Mouse (Mus musculus): ENCODE measurements around the gene Apol8. TPM values are rescaled to one million over a fixed set of nuclear protein-coding genes. Genes with fewer than 3 reads are reported as not detected.

The Apol8 gene
- polyA plus RNA-seq, 1 experiment from 2014 or later: not detected

DNA sequence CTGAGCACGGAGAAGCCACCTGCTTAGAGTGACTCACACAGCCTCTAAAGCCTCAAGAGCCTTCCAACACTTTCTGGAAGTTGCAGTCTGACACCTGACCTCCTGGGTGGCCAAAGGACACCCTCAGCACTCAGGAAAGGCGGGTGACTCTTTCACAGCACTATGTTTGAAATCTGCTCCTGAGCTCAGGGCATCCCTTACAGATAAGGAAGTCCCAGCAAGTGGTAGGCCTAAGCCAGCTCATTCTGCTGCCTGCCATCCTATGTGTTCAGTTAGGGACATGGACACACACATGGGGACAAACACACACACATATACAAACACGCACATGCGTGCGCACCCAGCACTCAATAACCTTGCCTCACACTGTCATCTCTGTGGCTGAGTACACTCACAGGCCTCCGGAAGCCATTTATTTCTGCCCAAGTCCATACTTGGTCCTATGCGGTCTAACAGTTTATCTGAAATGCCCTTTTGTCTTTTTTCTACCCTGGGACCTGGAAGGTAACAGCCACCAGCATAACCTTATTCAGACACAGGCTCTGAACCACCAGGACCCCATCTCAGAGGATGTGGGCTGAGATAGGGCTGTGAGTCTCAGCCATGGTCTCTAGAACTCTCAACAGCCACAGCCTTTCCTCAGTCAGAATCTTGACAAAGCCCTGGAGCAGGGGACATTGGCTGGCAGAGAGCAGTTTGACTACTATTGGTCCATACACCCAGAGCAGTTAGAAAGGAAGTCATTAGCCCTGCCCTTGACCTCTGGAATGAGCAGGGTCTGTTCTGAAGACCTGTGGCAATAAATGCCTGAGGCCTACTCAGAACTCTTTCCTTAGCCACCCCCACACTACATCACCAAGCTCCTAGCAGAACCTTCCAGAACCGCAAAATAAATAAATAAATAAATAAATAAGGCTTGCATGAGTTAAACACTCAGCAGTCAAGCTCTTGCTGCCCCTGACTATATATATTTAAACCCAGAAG lies 43.0 kb upstream of the Apol8 start:
- Histone ChIP-seq H3K4me3 (ENCODE audit: low read depth, low read length) (no peak overlapping the region), H3K9me3 (ENCODE audit: control insufficient read depth, low read length) (no peaks in the 10 kb centered on the region), H3K4me1 (replicated peaks; ENCODE audit: control insufficient read depth, insufficient read depth, low read length) (peaks cover 45% of the 10 kb centered on the region), H3K9ac (ENCODE audit: low read length) (peak overlapping the region; percentile 23; the same call in 1 of the 2 replicates), H3K4me2 (ENCODE audit: low read length) (no peak overlapping the region), H3K36me3 (ENCODE audit: control insufficient read depth, insufficient read depth, low read length) (peaks cover 64% of the 10 kb centered on the region), H3K27ac (ENCODE audit: low read depth) (peak overlapping the region; percentile 96), H3K27me3 (replicated peaks; ENCODE audit: control insufficient read depth, insufficient read depth, low read length) (no peaks in the 10 kb centered on the region)
- DNase-seq (ENCODE audit: low spot score): no peak
- WGBS: 76% methylated on average over 8 of the region's 8 CpGs
- no peak for ATAC-seq (replicated peaks; ENCODE audit: low FRiP score, low TSS enrichment, low read depth)

DNA sequence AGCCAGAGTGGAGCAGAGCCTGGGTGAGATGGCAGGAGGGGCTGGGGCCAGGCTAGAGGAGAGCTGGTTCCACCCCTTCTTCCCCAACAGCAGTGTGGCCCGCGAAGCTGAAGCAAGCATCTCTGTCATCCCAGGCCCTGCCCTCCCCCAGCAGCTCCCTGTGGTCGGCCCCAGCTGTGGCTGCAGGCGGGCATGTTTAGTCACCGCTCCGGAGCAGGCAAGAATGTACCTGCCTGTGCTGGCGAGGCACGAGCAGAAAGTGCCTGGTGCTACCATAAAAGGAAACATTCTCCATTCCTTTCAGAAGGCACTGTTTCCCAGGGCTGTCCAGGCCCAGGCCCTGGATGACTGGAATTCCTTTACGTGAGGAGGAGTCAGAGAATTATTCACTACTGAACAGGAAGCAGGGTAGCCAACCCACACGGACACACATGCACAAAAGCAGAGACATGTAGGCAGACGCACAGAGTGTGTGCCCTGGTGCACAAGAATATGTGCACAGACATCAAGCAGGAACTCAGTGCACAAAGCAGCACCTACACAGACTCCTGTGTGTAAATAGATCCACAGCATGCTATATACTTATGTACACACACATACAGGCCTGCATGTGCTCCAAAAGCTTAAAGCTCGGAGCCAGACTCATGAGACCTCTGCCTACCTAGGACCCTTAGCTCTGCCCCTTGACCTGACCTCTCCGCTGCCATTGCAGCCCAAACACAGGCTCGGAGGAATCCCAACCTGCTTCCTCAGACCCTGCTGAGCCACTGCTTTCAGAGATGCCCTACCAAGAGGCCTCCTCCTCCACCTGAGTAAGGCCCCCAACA lies 42.1 kb upstream of the Apol8 start:
- peak; percentile 77 for DNase-seq (ENCODE audit: low spot score)
- 0 out of 2 replicates have a peak overlapping the region, but pooled peaks have one; percentile 9 for H3K4me2 ChIP-seq (ENCODE audit: low read length)
- peak overlapping the region; percentile 23 for H3K9ac ChIP-seq (ENCODE audit: low read length)
- peaks cover 66% of the 10 kb centered on the region for H3K36me3 ChIP-seq (ENCODE audit: control insufficient read depth, insufficient read depth, low read length)
- no peak overlapping the region for H3K4me3 ChIP-seq (ENCODE audit: low read depth, low read length)
- 7% methylated on average over 14 of the region's 14 CpGs for WGBS
- H3K27ac ChIP-seq (ENCODE audit: low read depth): peak overlapping the region; percentile 96
- H3K27me3 ChIP-seq (replicated peaks; ENCODE audit: control insufficient read depth, insufficient read depth, low read length): no peaks in the 10 kb centered on the region
- no peaks in the 10 kb centered on the region for H3K9me3 ChIP-seq (ENCODE audit: control insufficient read depth, low read length)
- H3K4me1 ChIP-seq (replicated peaks; ENCODE audit: control insufficient read depth, insufficient read depth, low read length): peaks cover 45% of the 10 kb centered on the region
- peak; percentile 76 for ATAC-seq (replicated peaks; ENCODE audit: low FRiP score, low TSS enrichment, low read depth)

DNA sequence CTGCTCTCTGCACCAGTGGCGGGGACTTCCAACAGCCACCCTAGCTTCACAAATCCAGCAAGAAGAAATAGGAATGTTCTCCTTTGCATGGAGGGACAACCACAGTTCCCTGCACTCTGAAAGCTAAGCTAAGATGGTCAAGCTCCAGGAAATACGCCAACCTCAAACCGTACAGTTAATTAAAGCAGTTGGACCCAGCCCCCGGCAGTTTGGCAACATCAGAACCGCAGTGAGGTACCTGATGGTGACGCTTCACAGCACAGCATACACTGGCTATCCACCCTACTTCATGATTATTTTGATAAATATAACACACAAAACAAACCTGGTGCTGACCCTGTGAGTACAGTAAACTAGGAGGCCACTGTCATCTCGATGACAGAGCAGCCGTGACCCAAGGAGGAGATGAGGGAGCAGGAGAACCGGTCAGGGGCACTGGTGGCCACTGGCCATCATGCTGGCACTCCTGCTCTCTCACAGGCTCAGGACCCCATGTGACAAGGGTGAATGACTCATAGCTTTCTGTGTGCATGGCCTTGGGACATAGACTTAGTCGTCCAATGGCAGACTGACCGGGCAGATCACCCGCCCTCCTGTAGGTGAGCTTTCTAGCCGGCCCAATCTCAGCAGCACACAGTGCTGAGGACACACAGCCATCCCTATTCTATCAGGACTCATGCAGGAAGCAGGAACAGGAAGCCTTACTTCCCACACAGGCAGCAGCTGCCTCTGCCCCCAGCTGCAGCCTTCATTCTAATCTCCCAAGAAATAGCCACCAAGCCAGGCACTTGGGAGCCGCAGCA lies 41.0 kb upstream of the Apol8 start:
- Histone ChIP-seq H3K9ac (ENCODE audit: low read length) (peak overlapping the region; percentile 11), H3K4me1 (replicated peaks; ENCODE audit: control insufficient read depth, insufficient read depth, low read length) (peaks cover 45% of the 10 kb centered on the region)
- no peak for DNase-seq (ENCODE audit: low spot score)

DNA sequence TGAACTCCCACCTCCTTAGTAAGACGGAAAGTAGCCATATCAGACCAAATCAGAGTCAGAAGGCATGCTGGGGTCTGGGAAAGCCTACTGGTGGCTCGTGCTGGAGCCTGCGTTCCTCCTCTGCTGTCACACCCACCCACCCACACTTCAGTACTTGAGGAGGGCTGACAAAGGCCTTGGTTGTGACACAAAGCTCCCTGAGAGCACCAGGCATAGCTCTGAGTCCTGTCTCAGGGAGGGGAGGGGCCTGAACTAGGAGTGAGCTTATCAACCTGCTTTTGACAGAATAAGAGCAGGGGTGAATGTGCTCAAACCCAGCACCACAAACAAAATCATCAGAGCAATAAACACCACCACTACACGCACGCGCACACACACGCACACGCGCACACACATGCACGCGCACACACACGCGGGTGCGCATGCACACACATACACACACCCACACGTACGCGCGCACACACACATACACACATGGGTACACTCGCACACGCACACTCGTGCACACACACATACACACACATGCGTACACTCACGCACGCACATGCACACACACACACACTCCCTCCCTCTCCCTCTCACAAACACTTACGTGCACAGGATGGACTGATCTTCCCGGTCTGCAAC lies 39.7 kb upstream of the Apol8 start:
- Histone ChIP-seq H3K4me2 (ENCODE audit: low read length) (no peak overlapping the region), H3K27ac (ENCODE audit: low read depth) (no peak overlapping the region), H3K4me3 (ENCODE audit: low read depth, low read length) (no peak overlapping the region), H3K27me3 (replicated peaks; ENCODE audit: control insufficient read depth, insufficient read depth, low read length) (no peaks in the 10 kb centered on the region), H3K36me3 (ENCODE audit: control insufficient read depth, insufficient read depth, low read length) (peaks cover 65% of the 10 kb centered on the region), H3K9me3 (ENCODE audit: control insufficient read depth, low read length) (no peaks in the 10 kb centered on the region), H3K4me1 (replicated peaks; ENCODE audit: control insufficient read depth, insufficient read depth, low read length) (peaks cover 41% of the 10 kb centered on the region), H3K9ac (ENCODE audit: low read length) (no peak overlapping the region)
- DNase-seq (ENCODE audit: low spot score) (no peak), ATAC-seq (replicated peaks; ENCODE audit: low FRiP score, low TSS enrichment, low read depth) (no peak)
- 95% methylated on average over 26 of the region's 26 CpGs for WGBS

More for the DNA sequence above, 41.0 kb upstream of the Apol8 start:
- Histone ChIP-seq H3K9me3 (ENCODE audit: control insufficient read depth, low read length) (no peaks in the 10 kb centered on the region), H3K27me3 (replicated peaks; ENCODE audit: control insufficient read depth, insufficient read depth, low read length) (no peaks in the 10 kb centered on the region), H3K4me2 (ENCODE audit: low read length) (0 out of 2 replicates have a peak overlapping the region, but pooled peaks have one; percentile 9), H3K4me3 (ENCODE audit: low read depth, low read length) (no peak overlapping the region), H3K27ac (ENCODE audit: low read depth) (peak overlapping the region; percentile 96), H3K36me3 (ENCODE audit: control insufficient read depth, insufficient read depth, low read length) (peaks cover 65% of the 10 kb centered on the region)
- ATAC-seq (replicated peaks; ENCODE audit: low FRiP score, low TSS enrichment, low read depth): 0 out of 2 replicates have a peak, but pooled peaks have one; percentile 17
- 66% methylated on average over 14 of the region's 14 CpGs for WGBS

DNA sequence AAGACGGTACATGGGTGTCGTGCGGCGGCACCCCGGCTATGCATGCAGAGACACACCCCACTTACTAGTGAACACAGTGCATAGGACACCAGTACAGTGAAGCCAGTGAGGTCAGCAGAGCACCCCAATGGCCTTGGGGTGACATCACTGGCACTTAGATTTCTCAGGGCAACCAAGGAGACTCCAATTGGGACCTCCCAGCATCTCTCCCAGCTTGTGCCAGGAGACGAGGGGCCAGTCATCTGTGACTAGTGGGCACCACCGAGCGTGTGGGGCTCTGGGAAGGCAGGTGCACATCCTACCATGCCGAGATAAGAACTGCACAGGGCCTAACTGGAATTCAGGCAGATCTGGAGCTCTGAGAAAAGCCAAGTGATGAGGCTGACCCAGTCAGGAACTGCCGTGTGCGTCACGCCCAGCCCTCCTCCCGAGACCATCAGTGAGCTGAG lies 38.1 kb upstream of the Apol8 start:
- H3K27ac ChIP-seq (ENCODE audit: low read depth): no peak overlapping the region
- no peak for DNase-seq (ENCODE audit: low spot score)

DNA sequence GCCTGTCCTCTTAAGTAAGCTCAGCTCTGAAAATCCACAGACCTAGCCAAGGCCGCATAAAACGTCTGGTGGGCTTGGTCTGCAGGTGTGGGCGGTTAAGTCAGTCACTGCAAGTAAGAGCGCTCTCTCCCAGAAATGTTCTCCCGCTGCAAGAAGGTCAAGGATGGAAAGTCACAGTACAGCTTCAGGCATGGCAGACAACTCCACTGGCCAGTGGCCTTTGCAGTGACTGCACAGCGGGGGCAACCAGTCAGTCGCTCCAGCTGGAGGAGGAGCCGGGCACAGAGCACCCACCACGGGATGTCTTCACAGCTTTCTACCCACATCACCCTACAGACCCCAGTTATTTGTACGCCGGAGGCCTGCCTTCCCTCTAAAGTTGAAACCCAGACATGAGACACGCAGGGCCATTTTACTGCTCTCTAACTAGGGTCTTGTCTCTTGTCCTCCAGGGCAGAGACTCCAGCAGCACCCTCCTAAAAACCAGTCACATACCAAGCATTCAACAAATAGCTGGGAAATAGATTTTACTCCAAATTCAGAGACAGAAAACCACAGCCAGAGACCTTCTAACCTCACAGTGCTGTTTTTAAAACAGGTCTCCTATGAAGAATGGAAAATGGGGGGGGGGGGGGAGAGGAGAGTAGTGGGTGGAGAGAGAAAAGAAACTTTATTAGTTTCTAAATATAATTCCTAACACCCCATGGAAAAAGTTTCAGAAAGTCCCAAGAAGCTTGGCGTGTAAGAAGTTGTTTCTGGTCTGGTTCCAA lies 37.5 kb upstream of the Apol8 start:
- ATAC-seq (replicated peaks; ENCODE audit: low FRiP score, low TSS enrichment, low read depth): no peak
- H3K27ac ChIP-seq (ENCODE audit: low read depth): no peak overlapping the region; the same call in 1 of the 2 replicates

More for the DNA sequence above, 38.1 kb upstream of the Apol8 start:
- Histone ChIP-seq H3K4me3 (ENCODE audit: low read depth, low read length) (no peak overlapping the region), H3K9ac (ENCODE audit: low read length) (no peak overlapping the region), H3K9me3 (ENCODE audit: control insufficient read depth, low read length) (no peaks in the 10 kb centered on the region), H3K4me1 (replicated peaks; ENCODE audit: control insufficient read depth, insufficient read depth, low read length) (peaks cover 26% of the 10 kb centered on the region), H3K36me3 (ENCODE audit: control insufficient read depth, insufficient read depth, low read length) (peaks cover 74% of the 10 kb centered on the region), H3K4me2 (ENCODE audit: low read length) (no peak overlapping the region), H3K27me3 (replicated peaks; ENCODE audit: control insufficient read depth, insufficient read depth, low read length) (no peaks in the 10 kb centered on the region)
- ATAC-seq (replicated peaks; ENCODE audit: low FRiP score, low TSS enrichment, low read depth): no peak
- 89% methylated on average over 13 of the region's 13 CpGs for WGBS

DNA sequence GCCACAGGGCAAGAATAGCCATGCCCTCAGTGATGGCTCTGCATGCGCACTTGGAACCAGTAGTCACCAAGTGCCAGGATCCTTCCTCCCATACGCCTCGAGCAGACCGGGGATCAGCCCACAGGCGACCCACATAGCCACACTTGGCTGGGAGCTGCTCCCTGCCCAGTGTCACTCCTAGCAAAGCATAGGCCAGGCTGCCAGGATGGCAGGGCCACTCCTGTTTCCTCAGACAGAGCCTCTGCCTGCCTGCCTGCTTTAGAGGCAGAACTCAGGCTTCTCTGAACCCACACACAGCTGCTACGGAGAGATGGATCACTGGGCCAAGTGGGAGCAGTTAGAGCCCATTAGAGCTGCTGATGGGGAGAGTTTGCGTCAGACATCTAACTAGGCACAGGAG lies 36.8 kb upstream of the Apol8 start:
- peaks cover 13% of the 10 kb centered on the region for H3K4me1 ChIP-seq (replicated peaks; ENCODE audit: control insufficient read depth, insufficient read depth, low read length)
- no peaks in the 10 kb centered on the region for H3K27me3 ChIP-seq (replicated peaks; ENCODE audit: control insufficient read depth, insufficient read depth, low read length)
- H3K36me3 ChIP-seq (ENCODE audit: control insufficient read depth, insufficient read depth, low read length): peaks cover 88% of the 10 kb centered on the region
- H3K4me3 ChIP-seq (ENCODE audit: low read depth, low read length): no peak overlapping the region
- no peak overlapping the region for H3K9ac ChIP-seq (ENCODE audit: low read length)
- DNase-seq (ENCODE audit: low spot score) (no peak), ATAC-seq (replicated peaks; ENCODE audit: low FRiP score, low TSS enrichment, low read depth) (no peak)
- H3K4me2 ChIP-seq (ENCODE audit: low read length): no peak overlapping the region
- WGBS: 83% methylated on average over 7 of the region's 7 CpGs
- no peaks in the 10 kb centered on the region for H3K9me3 ChIP-seq (ENCODE audit: control insufficient read depth, low read length)
- H3K27ac ChIP-seq (ENCODE audit: low read depth): no peak overlapping the region; the same call in 1 of the 2 replicates

More for the DNA sequence above, 37.5 kb upstream of the Apol8 start:
- no peak overlapping the region for H3K4me3 ChIP-seq (ENCODE audit: low read depth, low read length)
- no peak overlapping the region for H3K4me2 ChIP-seq (ENCODE audit: low read length)
- H3K9me3 ChIP-seq (ENCODE audit: control insufficient read depth, low read length): no peaks in the 10 kb centered on the region
- H3K9ac ChIP-seq (ENCODE audit: low read length): no peak overlapping the region
- H3K4me1 ChIP-seq (replicated peaks; ENCODE audit: control insufficient read depth, insufficient read depth, low read length): peaks cover 20% of the 10 kb centered on the region
- DNase-seq (ENCODE audit: low spot score): no peak
- H3K36me3 ChIP-seq (ENCODE audit: control insufficient read depth, insufficient read depth, low read length): peaks cover 80% of the 10 kb centered on the region
- WGBS: 79% methylated on average over 13 of the region's 13 CpGs
- H3K27me3 ChIP-seq (replicated peaks; ENCODE audit: control insufficient read depth, insufficient read depth, low read length): no peaks in the 10 kb centered on the region
